Mouse (Mus musculus) CH12.LX (cell line): ENCODE measurements around the gene Fgf22. TPM values are rescaled to one million over a fixed set of nuclear protein-coding genes. Genes with fewer than 3 reads are reported as not detected.

ENCODE experiments used
- DNase-seq: peaks from one replicate; pipeline ENCODE4 v3.0.0-alpha.2; 2013; ENCODE audit errors: extremely low read depth
- H3K27ac ChIP-seq: 2 replicates; pipeline ENCODE4 v1.5.1; 2012; ENCODE audit warnings: low read depth, mild to moderate bottlenecking, control low read depth, moderate library complexity; ENCODE audit not compliant: insufficient read depth
- H3K27me3 ChIP-seq: replicated peaks from 2 replicates; pipeline ENCODE3; 2012; ENCODE audit warnings: inconsistent platforms
- H3K36me3 ChIP-seq, 2 experiments: replicated peaks in 1 of 2; 2 replicates each; pipeline versions ENCODE3 to v1.6.1; 2012; ENCODE audit warnings: inconsistent platforms in 1 of 2, low read length in 1 of 2, mild to moderate bottlenecking in 1 of 2, mixed read lengths in 1 of 2, moderate library complexity in 1 of 2; ENCODE audit not compliant: control insufficient read depth in 1 of 2, insufficient read depth in 1 of 2
- H3K4me1 ChIP-seq, 2 experiments: 2 replicates each; pipeline ENCODE4 v1.6.1; 2012; ENCODE audit warnings: inconsistent platforms in 1 of 2, moderate library complexity in 1 of 2; ENCODE audit not compliant: insufficient read depth in 2 of 2, control insufficient read depth in 1 of 2
- H3K4me2 ChIP-seq: 2 replicates; pipeline ENCODE4 v1.6.1; 2012; ENCODE audit warnings: low read depth, mild to moderate bottlenecking, control low read depth; ENCODE audit not compliant: poor library complexity, insufficient read depth, severe bottlenecking
- H3K4me3 ChIP-seq, 3 experiments: fragments of 150-350 bp in 1 of 3; sonication (generic) in 1 of 3; replicated peaks in 1 of 3; 2 replicates each; pipeline versions ENCODE3 to v1.5.1; 2011 to 2012; ENCODE audit warnings: low read depth in 2 of 3, low read length in 2 of 3, mild to moderate bottlenecking in 2 of 3, moderate library complexity in 2 of 3, control low read depth in 1 of 3, improper control_type of control experiment in 1 of 3, inconsistent platforms in 1 of 3, mixed read lengths in 1 of 3; ENCODE audit not compliant: poor library complexity in 1 of 3
- H3K79me2 ChIP-seq: replicated peaks from 2 replicates; pipeline ENCODE4 v1.6.1; 2012; ENCODE audit warnings: mild to moderate bottlenecking, moderate library complexity; ENCODE audit not compliant: control insufficient read depth, poor library complexity, insufficient read depth, severe bottlenecking; ENCODE audit errors: extremely low read depth
- H3K9ac ChIP-seq: 2 replicates; pipeline ENCODE4 v1.6.1; 2012; ENCODE audit warnings: low read depth, mild to moderate bottlenecking, control low read depth, moderate library complexity; ENCODE audit not compliant: insufficient read depth
- H3K9me3 ChIP-seq: replicated peaks from 2 replicates; pipeline ENCODE3; 2012; ENCODE audit warnings: low read length, inconsistent platforms, mixed read lengths
- CTCF ChIP-seq, 2 experiments: IDR thresholded peaks in 1 of 2; conservative IDR thresholded peaks in 1 of 2; 2 replicates each; pipeline ENCODE4 v1.5.1; 2011 to 2012; ENCODE audit warnings: low read depth in 2 of 2, low read length in 2 of 2, improper control_type of control experiment in 1 of 2, inconsistent platforms in 1 of 2, mild to moderate bottlenecking in 1 of 2, moderate library complexity in 1 of 2
- E2F4 ChIP-seq: IDR thresholded peaks from 2 replicates; pipeline ENCODE4 v1.6.1; 2011; ENCODE audit warnings: low read depth, low read length, improper control_type of control experiment; ENCODE audit not compliant: insufficient replicate concordance
- ELF1 ChIP-seq: IDR thresholded peaks from 2 replicates; pipeline ENCODE4 v1.6.1; 2014; ENCODE audit warnings: low read depth, mild to moderate bottlenecking, inconsistent platforms, low read length, improper control_type of control experiment
- EP300 ChIP-seq: IDR thresholded peaks from 2 replicates; pipeline ENCODE4 v1.6.1; 2011; ENCODE audit warnings: low read length, improper control_type of control experiment
- GABPA ChIP-seq: IDR thresholded peaks from 2 replicates; pipeline ENCODE4 v1.6.1; 2012; ENCODE audit warnings: low read depth, low read length, improper control_type of control experiment, inconsistent platforms; ENCODE audit not compliant: insufficient replicate concordance
- IRF4 ChIP-seq: IDR thresholded peaks from 2 replicates; pipeline ENCODE4 v1.6.1; 2014; ENCODE audit warnings: low read depth, mild to moderate bottlenecking, inconsistent platforms, low read length, improper control_type of control experiment
- KAT2A ChIP-seq: IDR thresholded peaks from 2 replicates; pipeline ENCODE4 v1.6.1; 2012; ENCODE audit warnings: low read length, improper control_type of control experiment, inconsistent platforms; ENCODE audit not compliant: insufficient replicate concordance
- MAFK ChIP-seq: IDR thresholded peaks from 2 replicates; pipeline ENCODE4 v1.6.1; 2011; ENCODE audit warnings: low read length, improper control_type of control experiment; ENCODE audit not compliant: insufficient replicate concordance
- MAZ ChIP-seq: IDR thresholded peaks from 2 replicates; pipeline ENCODE4 v1.6.1; 2012; ENCODE audit warnings: low read depth, mild to moderate bottlenecking, inconsistent platforms, low read length, improper control_type of control experiment, moderate library complexity
- MEF2A ChIP-seq: IDR thresholded peaks from 2 replicates; pipeline ENCODE4 v1.6.1; 2014; ENCODE audit warnings: low read depth, mild to moderate bottlenecking, inconsistent platforms, low read length, improper control_type of control experiment, borderline replicate concordance
- MXI1 ChIP-seq: IDR thresholded peaks from 2 replicates; pipeline ENCODE4 v1.6.1; 2011; ENCODE audit warnings: mild to moderate bottlenecking, low read depth, low read length, improper control_type of control experiment
- MYC ChIP-seq: IDR thresholded peaks from 2 replicates; pipeline ENCODE4 v1.6.1; 2011; ENCODE audit warnings: low read depth, mild to moderate bottlenecking, improper control_type of control experiment, low read length
- PAX5 ChIP-seq: IDR thresholded peaks from 2 replicates; pipeline ENCODE4 v1.6.1; 2012; ENCODE audit warnings: low read length, inconsistent platforms, mixed read lengths
- POLR2A ChIP-seq: IDR thresholded peaks from 2 replicates; pipeline ENCODE4 v1.6.1; 2011; ENCODE audit warnings: low read depth, mild to moderate bottlenecking, improper control_type of control experiment, low read length
- POLR2AphosphoS2 ChIP-seq: IDR thresholded peaks from 2 replicates; pipeline ENCODE4 v1.6.1; 2011; ENCODE audit warnings: low read depth, low read length, improper control_type of control experiment
- RAD21 ChIP-seq: IDR thresholded peaks from 2 replicates; pipeline ENCODE4 v1.6.1; 2011; ENCODE audit warnings: low read depth, mild to moderate bottlenecking, low read length, improper control_type of control experiment, moderate library complexity
- RCOR1 ChIP-seq: conservative IDR thresholded peaks from 2 replicates; pipeline ENCODE4 v1.6.1; 2012; ENCODE audit warnings: low read depth, mild to moderate bottlenecking, inconsistent platforms, low read length, improper control_type of control experiment
- SIN3A ChIP-seq: IDR thresholded peaks from 2 replicates; pipeline ENCODE4 v1.6.1; 2012; ENCODE audit warnings: low read length, improper control_type of control experiment, inconsistent platforms
- TBP ChIP-seq: conservative IDR thresholded peaks from 2 replicates; pipeline ENCODE4 v1.6.1; 2011; ENCODE audit warnings: low read depth, low read length, improper control_type of control experiment
- USF1 ChIP-seq: IDR thresholded peaks from 2 replicates; pipeline ENCODE4 v1.6.1; 2014; ENCODE audit warnings: low read depth, mild to moderate bottlenecking, inconsistent platforms, low read length, improper control_type of control experiment
- USF2 ChIP-seq: conservative IDR thresholded peaks from 2 replicates; pipeline ENCODE4 v1.6.1; 2011; ENCODE audit warnings: low read depth, low read length, improper control_type of control experiment
- ZKSCAN1 ChIP-seq: IDR thresholded peaks from 2 replicates; pipeline ENCODE4 v1.6.1; 2012; ENCODE audit warnings: low read depth, inconsistent platforms, low read length, improper control_type of control experiment, borderline replicate concordance
- ZMIZ1 ChIP-seq: IDR thresholded peaks from 2 replicates; pipeline ENCODE4 v1.6.1; 2012; ENCODE audit warnings: low read depth, mild to moderate bottlenecking, inconsistent platforms, low read length, improper control_type of control experiment
- dilution Hi-C: fragments of 300-500 bp; cut with MboI; formaldehyde crosslinking; loops from 2 replicates; pipeline ENCODE4 v1.14.3; 2020; ENCODE audit warnings: low sequenced_read_pairs; ENCODE audit not compliant: extremely low pct_unique_long_range_greater_than_20kb, extremely low pct_ligation_motif_present
- in situ Hi-C: fragments of 300-500 bp; cut with MboI; formaldehyde crosslinking; loops from 3 replicates; pipeline ENCODE4 v1.14.3; 2019; ENCODE audit warnings: low sequenced_read_pairs, low pct_ligation_motif_present, low pct_unique_long_range_greater_than_20kb, mixed read lengths
- polyA plus RNA-seq: library from polyadenylated mRNA; unstranded; fragments of >175 nt; gene quantifications from 2 replicates; pipeline ENCODE4 v1.2.1, GENCODE M21; 2012; ENCODE audit warnings: low read depth; ENCODE audit not compliant: insufficient read length
- total RNA-seq, 2 experiments: library from RNA; depleted of rRNA; stranded (reverse); fragments of 300-350 nt in 1 of 2; fragments of >200 nt in 1 of 2; gene quantifications; 2 replicates each; pipeline ENCODE4 v1.2.3; 2012 to 2014

The Fgf22 gene
- total and polyA plus RNA-seq, 3 experiments, result not detected

DNA sequence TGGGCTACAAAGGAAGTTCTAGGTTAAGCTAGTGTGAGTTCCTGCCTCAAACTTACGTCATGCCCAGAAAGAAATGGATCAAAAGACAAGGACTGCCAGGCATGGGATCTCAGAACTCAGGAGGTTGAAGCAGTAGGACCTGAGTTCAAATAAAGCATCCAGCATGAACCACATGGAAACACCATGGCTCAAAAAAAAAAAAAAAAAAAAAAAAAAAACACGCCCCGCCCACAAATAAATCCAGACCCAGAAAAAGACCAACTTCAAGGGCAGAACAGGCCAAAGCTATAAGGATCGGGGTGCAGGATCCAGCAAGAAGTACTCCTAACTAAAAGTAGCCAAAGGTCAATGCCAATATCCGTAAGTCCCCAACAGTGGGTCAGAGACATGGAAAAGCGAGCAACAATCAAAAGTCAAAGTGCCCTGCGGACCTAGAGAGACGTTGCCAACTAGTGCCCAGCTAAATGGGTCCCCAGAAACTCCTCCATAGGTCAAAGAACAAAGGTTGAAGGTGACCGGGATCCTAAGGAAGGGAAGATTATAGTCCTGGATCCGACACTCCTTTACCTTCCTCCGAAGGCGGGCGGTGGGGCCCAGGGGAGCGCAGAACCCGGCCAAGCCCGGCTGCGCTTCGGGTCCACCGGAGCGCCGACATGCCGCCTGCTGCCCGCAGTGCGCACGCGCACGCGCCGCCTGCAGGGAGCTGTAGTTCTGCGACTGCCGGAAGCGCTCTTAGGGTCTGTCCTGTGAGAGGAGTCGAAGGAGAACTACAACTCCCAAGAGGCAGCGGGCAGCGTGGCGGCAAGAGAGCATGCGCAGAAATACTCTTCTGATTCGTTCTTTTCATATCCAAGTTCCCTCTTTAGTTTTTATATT is 8.7 kb upstream of the Fgf22 start, which contains the start of gene Polrmt (continued):
- TF ChIP-seq IRF4 (no peak), ELF1 (peak; percentile 99), GABPA (peak; percentile 79; the same call in 1 of the 2 replicates), USF1 (no peak), RCOR1 (no peak), EP300 (no peak), MAFK (no peak)
- TF ChIP-seq, all 38 proteins: peak for 15

DNA sequence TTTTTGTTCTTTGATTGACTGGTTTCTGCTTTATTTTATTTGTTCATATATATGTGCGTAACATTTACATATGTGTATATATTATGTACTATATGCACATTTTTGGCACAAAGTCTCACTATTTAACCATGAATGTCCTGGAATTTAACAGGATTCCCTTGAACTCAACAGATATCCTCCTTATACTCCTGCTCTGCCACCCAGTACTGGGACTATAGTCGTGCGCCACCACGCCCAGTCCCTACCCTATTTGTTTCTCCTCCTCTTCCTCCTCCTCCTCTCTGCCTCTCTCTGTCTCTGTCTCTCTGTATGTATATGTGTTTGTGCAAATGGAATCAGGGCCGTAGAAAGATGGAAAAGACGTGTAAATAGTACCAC is 8.1 kb upstream of the Fgf22 start:
- Histone ChIP-seq H3K27me3 (no peaks in the 10 kb centered on the region), H3K9me3 (no peaks in the 10 kb centered on the region), H3K4me1 (peaks cover 8 to 34% of the 10 kb centered on the region in 2 experiments), H3K9ac (no peak overlapping the region), H3K27ac (no peak overlapping the region), H3K4me2 (peak overlapping the region; percentile 26; the same call in 1 of the 2 replicates), H3K79me2 (peaks cover 8% of the 10 kb centered on the region), H3K36me3 (peaks cover 26 to 34% of the 10 kb centered on the region in 2 experiments)
- dilution Hi-C loops, result no loop called here
- in situ Hi-C loops, result no loop called here
- no peak for DNase-seq
- TF ChIP-seq MAZ, result no peak
- 0 out of 2 replicates have a peak, but pooled peaks have one; percentile 3 for TF ChIP-seq IRF4
- TF ChIP-seq, all 38 proteins: peak for 1
- H3K4me3 ChIP-seq, result peak overlapping the region in 2 of 3 experiments; percentile 17 to 69

DNA sequence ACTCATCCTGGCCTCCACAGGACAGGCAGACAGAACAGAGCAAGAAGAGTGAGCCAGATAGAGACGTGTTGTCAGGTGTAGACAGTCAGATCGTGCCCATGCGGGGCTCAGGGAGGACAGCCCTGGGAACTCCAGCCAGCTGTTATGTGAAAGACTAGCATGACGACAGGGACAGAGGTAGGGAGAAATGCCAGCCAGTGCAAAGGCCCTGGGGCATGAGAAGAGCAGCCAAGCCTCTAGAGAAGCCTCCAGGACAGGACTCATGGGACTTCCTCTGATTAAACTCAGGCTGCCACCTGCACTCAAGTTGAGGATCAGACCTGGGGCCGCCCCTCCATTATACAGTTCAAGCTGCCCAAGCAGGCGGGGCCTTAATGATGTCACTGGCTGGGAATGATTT is 6.4 kb upstream of the Fgf22 start:
- dilution Hi-C loops, result no loop called here

More for the DNA sequence above, 6.4 kb upstream of the Fgf22 start:
- DNase-seq, result no peak
- Histone ChIP-seq H3K36me3 (peaks cover 11 to 18% of the 10 kb centered on the region in 2 experiments), H3K79me2 (peaks cover 8% of the 10 kb centered on the region), H3K27ac (no peak overlapping the region), H3K9me3 (no peaks in the 10 kb centered on the region), H3K4me2 (no peak overlapping the region), H3K4me3 (no peak overlapping the region), H3K9ac (no peak overlapping the region), H3K4me1 (peaks cover 8 to 34% of the 10 kb centered on the region in 2 experiments), H3K27me3 (no peaks in the 10 kb centered on the region)
- in situ Hi-C loops, result no loop called here
- no peak for TF ChIP-seq USF2
- no peak for TF ChIP-seq MXI1
- no peak for TF ChIP-seq CTCF (conservative IDR thresholded peaks at IDR 0.05 in 1 of 2, IDR thresholded peaks at IDR 0.05 in 1 of 2; ENCODE audit: low read depth in 2 of 2, low read length in 2 of 2)
- TF ChIP-seq PAX5, result no peak
- no peak for TF ChIP-seq MAFK
- TF ChIP-seq RAD21, result no peak
- TF ChIP-seq EP300, result no peak
- TF ChIP-seq RCOR1, result no peak
- TF ChIP-seq E2F4, result no peak
- TF ChIP-seq MYC, result no peak
- TF ChIP-seq POLR2AphosphoS2, result no peak
- no peak for TF ChIP-seq SIN3A
- TF ChIP-seq MEF2A, result no peak
- no peak for TF ChIP-seq ELF1
- TF ChIP-seq KAT2A, result no peak
- no peak for TF ChIP-seq TBP
- no peak for TF ChIP-seq POLR2A
- TF ChIP-seq ZKSCAN1, result no peak
- TF ChIP-seq ZMIZ1, result no peak
